Mouse (Mus musculus) hindbrain, embryonic 15.5 days (tissue): Measurements from ENCODE around the gene Elovl6. TPM values are rescaled to one million over a fixed set of nuclear protein-coding genes. Genes with fewer than 3 reads are reported as not detected.
A peak's percentile ranks its signal among the peaks of the same experiment; 100 is the strongest.

Experiments used
- ATAC-seq: fragments of 200-750 bp; cut with Nextera tagmentation; 2 replicates; pipeline ENCODE4 v1.8.0; 2017; ENCODE audit warnings: low read depth, moderate number of reproducible peaks, moderate TSS enrichment; ENCODE audit not compliant: low FRiP score
- H3K27ac ChIP-seq: fragments of 300-500 bp; sonication (generic); replicated peaks from 2 replicates; pipeline ENCODE4 v1.5.1; 2015; ENCODE audit warnings: mild to moderate bottlenecking, inconsistent platforms
- H3K27me3 ChIP-seq: fragments of 300-500 bp; sonication (generic); 2 replicates; pipeline ENCODE4 v1.6.1; 2015; ENCODE audit warnings: control low read depth, inconsistent platforms
- H3K36me3 ChIP-seq: fragments of 300-500 bp; sonication (generic); 2 replicates; pipeline ENCODE4 v1.6.1; 2015; ENCODE audit warnings: control low read depth, inconsistent platforms
- H3K4me1 ChIP-seq: fragments of 300-500 bp; sonication (generic); replicated peaks from 2 replicates; pipeline ENCODE4 v1.6.1; 2015; ENCODE audit warnings: control low read depth, inconsistent platforms
- H3K4me2 ChIP-seq: fragments of 300-500 bp; sonication (generic); 2 replicates; pipeline ENCODE4 v1.6.1; 2015; ENCODE audit warnings: moderate library complexity, mild to moderate bottlenecking, inconsistent platforms
- H3K4me3 ChIP-seq: fragments of 300-500 bp; sonication (generic); 2 replicates; pipeline ENCODE4 v1.5.1; 2015; ENCODE audit warnings: mild to moderate bottlenecking, inconsistent platforms
- H3K9ac ChIP-seq: fragments of 300-500 bp; sonication (generic); 2 replicates; pipeline ENCODE4 v1.6.1; 2015; ENCODE audit warnings: inconsistent platforms
- H3K9me3 ChIP-seq: fragments of 300-500 bp; sonication (generic); 2 replicates; pipeline ENCODE4 v1.6.1; 2016; ENCODE audit warnings: control low read depth, inconsistent platforms
- WGBS: fragments of 180-500 bp; shearing (Covaris S2); methylation state at CpG from one replicate; pipeline ENCODE4 v1.1.7; 2015; 5-methylcytosine and 5-hydroxymethylcytosine counted together
- polyA plus RNA-seq: library from polyadenylated mRNA; unstranded; fragments of >200 nt; fragmentation: Nextera tagmentation; extraction: Ambion mirVana; gene quantifications from 2 replicates; pipeline ENCODE4 v1.2.1, GENCODE M21; 2015

The Elovl6 gene
- 41.6 and 42.9 TPM in 2 replicates for polyA plus RNA-seq

GRCm38 (mm10) chr3:129532180-129532864 is at the start of gene Elovl6:
TSS of gene Elovl6 (plus strand) at chr3:129532355.
- Histone ChIP-seq H3K27me3 (no peaks in the 10 kb centered on the region), H3K4me1 (peaks cover 27% of the 10 kb centered on the region), H3K4me2 (peak within 1 kb of the TSS; percentile 74), H3K9ac (peak within 1 kb of the TSS; percentile 97), H3K9me3 (no peaks in the 10 kb centered on the region), H3K36me3 (no peaks in the 10 kb centered on the region), H3K4me3 (peak within 1 kb of the TSS; percentile 87), H3K27ac (peak within 1 kb of the TSS; percentile 92)
- ATAC-seq = peak; percentile 61
- under 1% methylated on average over 34 of the region's 35 CpGs for WGBS

- no peak overlapping the region for H3K4me2 ChIP-seq
- WGBS = 91% methylated on average over 4 of the region's 4 CpGs
- H3K36me3 ChIP-seq = no peaks in the 10 kb centered on the region
- H3K27ac ChIP-seq = no peak overlapping the region
- no peaks in the 10 kb centered on the region for H3K4me1 ChIP-seq
- ATAC-seq = no peak
- no peaks in the 10 kb centered on the region for H3K9me3 ChIP-seq
- no peak overlapping the region for H3K9ac ChIP-seq
- no peak overlapping the region for H3K4me3 ChIP-seq
- H3K27me3 ChIP-seq = no peaks in the 10 kb centered on the region
These were observed 43.4 kb upstream of the Elovl6 start for GRCm38 (mm10) chr3:129488774-129489173.

- no peaks in the 10 kb centered on the region for H3K36me3 ChIP-seq
- WGBS = 95% methylated on average over 10 of the region's 10 CpGs
These were observed 38.0 kb upstream of the Elovl6 start for GRCm38 (mm10) chr3:129494123-129494522.

GRCm38 (mm10) chr3:129494731-129495130 is 37.4 kb upstream of the Elovl6 start:
- WGBS = 88% methylated on average over 4 of the region's 4 CpGs
- no peaks in the 10 kb centered on the region for H3K4me1 ChIP-seq
- no peak overlapping the region for H3K27ac ChIP-seq
- no peak overlapping the region for H3K4me2 ChIP-seq
- no peaks in the 10 kb centered on the region for H3K9me3 ChIP-seq
- ATAC-seq = no peak
- no peak overlapping the region for H3K9ac ChIP-seq
- H3K27me3 ChIP-seq = no peaks in the 10 kb centered on the region
- H3K36me3 ChIP-seq = no peaks in the 10 kb centered on the region
- no peak overlapping the region for H3K4me3 ChIP-seq

More at GRCm38 (mm10) chr3:129494123-129494522, 38.0 kb upstream of the Elovl6 start:
- Histone ChIP-seq H3K27ac (no peak overlapping the region), H3K9me3 (no peaks in the 10 kb centered on the region), H3K9ac (no peak overlapping the region), H3K27me3 (no peaks in the 10 kb centered on the region), H3K4me3 (no peak overlapping the region), H3K4me1 (no peaks in the 10 kb centered on the region), H3K4me2 (no peak overlapping the region)
- no peak for ATAC-seq

- Histone ChIP-seq H3K4me2 (no peak overlapping the region), H3K36me3 (no peaks in the 10 kb centered on the region), H3K27ac (no peak overlapping the region), H3K4me3 (no peak overlapping the region), H3K4me1 (no peaks in the 10 kb centered on the region), H3K9ac (no peak overlapping the region), H3K9me3 (no peaks in the 10 kb centered on the region), H3K27me3 (no peaks in the 10 kb centered on the region)
- WGBS = 90% methylated on average over 7 of the region's 7 CpGs
- no peak for ATAC-seq
These were observed 28.4 kb upstream of the Elovl6 start for GRCm38 (mm10) chr3:129503781-129504180.

GRCm38 (mm10) chr3:129504928-129505327 is 27.2 kb upstream of the Elovl6 start:
- Histone ChIP-seq H3K27me3 (no peaks in the 10 kb centered on the region), H3K27ac (no peak overlapping the region), H3K36me3 (no peaks in the 10 kb centered on the region), H3K4me3 (no peak overlapping the region), H3K9me3 (no peaks in the 10 kb centered on the region), H3K4me2 (no peak overlapping the region), H3K4me1 (no peaks in the 10 kb centered on the region), H3K9ac (no peak overlapping the region)
- 79% methylated on average over 6 of the region's 6 CpGs for WGBS
- no peak for ATAC-seq

GRCm38 (mm10) chr3:129507736-129508135 is 24.4 kb upstream of the Elovl6 start:
- Histone ChIP-seq H3K27ac (no peak overlapping the region), H3K27me3 (no peaks in the 10 kb centered on the region), H3K4me1 (no peaks in the 10 kb centered on the region), H3K4me3 (no peak overlapping the region), H3K36me3 (no peaks in the 10 kb centered on the region), H3K9ac (no peak overlapping the region), H3K9me3 (no peaks in the 10 kb centered on the region), H3K4me2 (no peak overlapping the region)
- WGBS = 100% methylated on average over 1 of the region's 1 CpGs
- ATAC-seq = no peak

- Histone ChIP-seq H3K4me2 (no peak overlapping the region), H3K36me3 (no peaks in the 10 kb centered on the region), H3K27me3 (no peaks in the 10 kb centered on the region), H3K4me1 (no peaks in the 10 kb centered on the region), H3K9ac (no peak overlapping the region), H3K4me3 (no peak overlapping the region), H3K27ac (no peak overlapping the region), H3K9me3 (no peaks in the 10 kb centered on the region)
- ATAC-seq = no peak
These were observed 23.6 kb upstream of the Elovl6 start for GRCm38 (mm10) chr3:129508571-129508970.

- H3K36me3 ChIP-seq = no peaks in the 10 kb centered on the region
- no peak overlapping the region for H3K4me3 ChIP-seq
- no peak overlapping the region for H3K4me2 ChIP-seq
- H3K27ac ChIP-seq = no peak overlapping the region
- 91% methylated on average over 10 of the region's 10 CpGs for WGBS
- H3K9ac ChIP-seq = no peak overlapping the region
- H3K4me1 ChIP-seq = no peaks in the 10 kb centered on the region
- no peak for ATAC-seq
- H3K27me3 ChIP-seq = no peaks in the 10 kb centered on the region
- H3K9me3 ChIP-seq = no peaks in the 10 kb centered on the region
These were observed 22.4 kb upstream of the Elovl6 start for GRCm38 (mm10) chr3:129509725-129510124.

GRCm38 (mm10) chr3:129515863-129516436 is 16.2 kb upstream of the Elovl6 start:
- no peaks in the 10 kb centered on the region for H3K27me3 ChIP-seq
- WGBS = 88% methylated on average over 3 of the region's 3 CpGs
- no peak overlapping the region for H3K9ac ChIP-seq
- no peaks in the 10 kb centered on the region for H3K36me3 ChIP-seq
- no peaks in the 10 kb centered on the region for H3K4me1 ChIP-seq
- no peak overlapping the region for H3K27ac ChIP-seq
- no peak overlapping the region for H3K4me3 ChIP-seq
- no peak overlapping the region for H3K4me2 ChIP-seq
- no peaks in the 10 kb centered on the region for H3K9me3 ChIP-seq
- ATAC-seq = no peak

- Histone ChIP-seq H3K4me1 (no peaks in the 10 kb centered on the region), H3K27me3 (no peaks in the 10 kb centered on the region)
- WGBS = 80% methylated on average over 4 of the region's 4 CpGs
These were observed 11.7 kb upstream of the Elovl6 start for GRCm38 (mm10) chr3:129520499-129520898.

GRCm38 (mm10) chr3:129523456-129524143 is 8.6 kb upstream of the Elovl6 start:
- Histone ChIP-seq H3K4me2 (no peak overlapping the region), H3K27ac (no peak overlapping the region), H3K4me3 (no peak overlapping the region), H3K9ac (no peak overlapping the region), H3K36me3 (no peaks in the 10 kb centered on the region), H3K27me3 (no peaks in the 10 kb centered on the region), H3K4me1 (no peaks in the 10 kb centered on the region), H3K9me3 (no peaks in the 10 kb centered on the region)
- ATAC-seq = no peak
- 87% methylated on average over 10 of the region's 10 CpGs for WGBS

More at GRCm38 (mm10) chr3:129520499-129520898, 11.7 kb upstream of the Elovl6 start:
- no peak overlapping the region for H3K27ac ChIP-seq
- H3K36me3 ChIP-seq = no peaks in the 10 kb centered on the region
- ATAC-seq = no peak
- H3K4me3 ChIP-seq = no peak overlapping the region
- H3K9me3 ChIP-seq = no peaks in the 10 kb centered on the region
- no peak overlapping the region for H3K4me2 ChIP-seq
- no peak overlapping the region for H3K9ac ChIP-seq
